Mouse (Mus musculus): ENCODE measurements at regions not wholly inside any gene's neighbourhood (a gene's known extent, or its start where the extent isn't known, plus 50 kb on each side); places are given as distances from the start of the nearest gene placed in this dataset.

DNA sequence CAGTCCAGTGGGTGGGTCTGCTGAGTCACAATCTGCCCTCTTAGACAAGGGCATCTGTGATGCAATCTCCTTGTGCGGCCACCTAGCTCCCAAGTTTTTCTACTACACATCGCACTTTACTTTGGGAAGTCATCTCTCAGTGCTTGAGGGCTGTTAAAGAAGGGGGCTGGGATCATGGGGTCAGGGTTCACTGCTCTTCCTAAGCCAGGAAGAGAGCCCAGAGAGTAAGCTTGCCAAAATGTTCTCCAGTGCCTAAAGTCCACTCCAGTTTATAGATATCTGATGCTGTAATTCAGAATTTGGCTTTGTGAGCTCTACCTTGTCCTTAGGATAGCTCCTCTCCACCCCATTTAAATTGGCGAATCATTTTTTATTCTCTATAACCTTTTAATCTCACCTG lies 347.2 kb downstream of the Zfp619 start:
- TF ChIP-seq CTCF (IDR thresholded peaks at IDR 0.05; ENCODE audit: extremely low read depth, insufficient read depth, insufficient read length, insufficient replicate concordance) = no peak
- TF ChIP-seq POLR2A (IDR thresholded peaks at IDR 0.05; ENCODE audit: low read depth, low read length) = no peak
